Mouse (Mus musculus) right cerebral cortex, postnatal 36 days (tissue): ENCODE results near the gene Cd55.
"Not testable (repeated sequence)": the region's sequence is repeated elsewhere in the genome, so short reads cannot be mapped to it uniquely, and the experiment has no call there.

ENCODE experiments used
- DNase-seq, 2 experiments: peaks; one replicate each; pipeline ENCODE4 v3.0.0; 2022; ENCODE audit warnings: low spot score in 2 of 2, mixed read lengths in 1 of 2

The Cd55 gene

DNA sequence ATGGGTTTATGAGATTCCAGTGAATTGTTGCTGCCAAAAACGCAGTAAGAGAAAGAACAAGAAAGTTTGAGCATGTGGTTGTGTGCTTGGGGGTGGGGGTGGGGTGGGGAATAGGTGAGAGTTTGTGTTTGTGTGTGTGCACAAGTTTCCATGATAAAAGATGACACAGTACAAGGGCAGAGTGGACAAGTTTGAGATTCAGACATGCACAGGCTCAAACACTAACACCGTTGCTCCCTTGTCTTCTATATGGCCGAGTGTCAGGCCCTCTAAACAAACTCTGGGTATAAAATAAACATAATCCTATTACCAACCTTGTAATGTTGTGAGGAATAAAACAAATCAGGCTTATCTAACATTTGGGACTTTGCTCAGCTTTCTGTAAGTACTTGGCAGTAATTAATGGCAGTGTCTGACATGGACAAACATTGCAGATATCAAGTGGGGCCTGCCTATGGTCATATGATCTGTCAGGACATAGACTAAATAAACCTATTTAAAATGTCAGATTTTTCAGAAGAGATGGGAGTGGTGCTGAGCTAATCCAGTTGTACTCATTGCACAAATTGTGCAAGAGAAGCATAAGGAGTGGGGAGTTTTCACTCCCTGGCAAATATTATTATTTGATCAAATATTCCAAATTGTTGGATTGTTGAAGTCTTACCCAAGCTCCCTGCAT is 35.2 kb downstream of the Cd55 start:
- DNase-seq, result not testable (repeated sequence)

DNA sequence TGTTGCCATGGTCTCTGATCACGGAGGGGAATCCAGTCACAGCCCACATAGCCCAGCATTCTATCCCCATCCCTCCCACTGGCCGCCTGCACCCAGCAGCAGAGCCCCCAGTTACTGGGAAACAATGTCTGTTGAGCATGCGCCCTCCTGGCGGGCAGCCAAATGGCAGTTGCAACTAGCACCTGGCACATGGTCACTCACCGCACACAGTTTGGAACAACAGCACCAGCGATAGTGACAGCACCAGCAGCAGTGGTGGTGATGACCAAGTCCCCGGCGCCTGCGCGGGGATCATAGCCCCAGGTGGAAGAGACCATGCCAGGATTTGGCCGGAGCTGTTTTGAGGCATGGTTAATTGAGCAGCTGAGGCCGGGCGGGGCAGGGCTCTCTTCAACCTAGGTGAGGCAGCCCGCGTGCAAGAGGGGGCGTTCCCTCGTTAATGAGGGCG is 39.9 kb downstream of the Cd55 start, which contains the start of gene Cd55b:
TSS of gene Cd55b (minus strand) at position 346 of the 448 bp plus-strand sequence.
- peak in 1 of 2 experiments; percentile 1 for DNase-seq

DNA sequence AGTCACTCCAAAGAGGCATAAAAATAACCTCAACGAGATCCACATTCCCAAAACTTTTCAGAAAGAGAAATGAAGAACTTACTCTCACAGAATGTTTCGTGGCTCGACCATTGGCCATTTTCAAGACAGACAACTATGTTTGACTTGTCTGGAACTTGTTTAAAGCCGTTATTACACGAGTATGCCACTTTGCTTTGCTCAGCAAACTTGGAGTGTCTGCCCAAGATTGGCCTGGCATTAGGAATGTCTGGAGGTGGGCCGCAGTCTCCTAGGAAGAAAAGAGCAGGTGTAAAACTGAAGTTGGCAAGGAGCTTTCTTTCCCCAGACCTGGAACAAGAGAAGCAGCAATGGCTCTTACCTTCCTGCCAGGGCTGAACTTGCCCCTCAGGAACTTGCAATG is 40.5 kb downstream of the Cd55 start:
- DNase-seq, result not testable (repeated sequence)

DNA sequence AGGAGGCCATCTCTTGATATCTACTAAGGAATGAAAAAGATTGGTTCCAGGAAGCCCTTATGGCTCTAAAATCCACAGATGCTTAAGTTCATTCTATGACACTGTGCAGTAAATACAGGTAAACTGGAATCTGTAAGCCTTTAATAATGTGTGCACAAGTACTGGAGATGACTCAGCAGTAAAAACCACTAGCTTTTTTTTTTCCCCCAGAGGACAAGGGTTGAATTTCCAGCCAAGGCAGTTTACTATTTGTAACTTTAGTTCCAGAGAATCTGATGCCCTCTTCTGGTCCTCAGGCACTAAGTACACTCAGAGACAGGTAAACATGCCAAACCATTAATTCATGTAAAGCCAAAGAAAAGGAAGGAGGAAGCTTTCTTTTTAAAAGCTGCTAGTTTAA is 65.4 kb downstream of the Cd55 start:
- DNase-seq, result not testable (repeated sequence)
